Mouse (Mus musculus): Measurements from ENCODE around the gene Tmem44. TPM values are rescaled to one million over a fixed set of nuclear protein-coding genes. Genes with fewer than 3 reads are reported as not detected.

Tmem44 gene
- 7.8 and 15.8 TPM in 2 replicates for polyA plus RNA-seq (2015; fragmentation: Nextera tagmentation; extraction: Ambion mirVana)

GRCm38 (mm10) chr16:30550748-30551192, at the start of gene Tmem44:
TSS of gene Tmem44 (minus strand) at chr16:30550842.

GRCm38 (mm10) chr16:30599491-30600268, 49.0 kb upstream of the Tmem44 start, which contains the start of gene Fam43a:
TSS of gene Fam43a (plus strand) at chr16:30599723.

GRCm38 (mm10) chr16:30587494-30588327, 37.1 kb upstream of the Tmem44 start, which contains the start of gene Lsg1:
TSS of gene Lsg1 (minus strand) at chr16:30587592.

Other genes with a start within 250 kb of the Tmem44 start
- 0.50 and 1.2 TPM in 2 replicates for gene Gp5, start 240.1 kb downstream of the Tmem44 start, polyA plus RNA-seq (2015; fragmentation: Nextera tagmentation; extraction: Ambion mirVana)
- 5.2 and 8.3 TPM in 2 replicates for gene Atp13a3, start 144.9 kb downstream of the Tmem44 start, polyA plus RNA-seq (2015; fragmentation: Nextera tagmentation; extraction: Ambion mirVana)
- gene Lsg1, start 36.8 kb upstream of the Tmem44 start, polyA plus RNA-seq (2015; fragmentation: Nextera tagmentation; extraction: Ambion mirVana): 38.2 and 46.6 TPM in 2 replicates
- gene Fam43a, start 48.9 kb upstream of the Tmem44 start, polyA plus RNA-seq (2015; fragmentation: Nextera tagmentation; extraction: Ambion mirVana): 29.4 and 38.2 TPM in 2 replicates

Data from adrenal gland, postnatal 0 days (tissue).